Mouse (Mus musculus): ENCODE results near the gene Ntf5.
A peak's percentile ranks its signal among the peaks of the same experiment; 100 is the strongest.

Gene Ntf5

GRCm38 (mm10) chr7:45403532-45404261, 9.8 kb upstream of the Ntf5 start:
- peak; percentile 44 for DNase-seq (ENCODE audit: low spot score)

GRCm38 (mm10) chr7:45405091-45406075, 8.1 kb upstream of the Ntf5 start, which contains the start of gene Kcna7:
Kcna7 (plus strand) TSS chr7:45405653.
- DNase-seq (ENCODE audit: low spot score), result peak; percentile 76

GRCm38 (mm10) chr7:45406157-45407156, 7.0 kb upstream of the Ntf5 start:
- DNase-seq (ENCODE audit: low spot score), result no peak

- no peak for DNase-seq (ENCODE audit: low spot score)
Observed at GRCm38 (mm10) chr7:45407836-45408235, 5.7 kb upstream of the Ntf5 start.

GRCm38 (mm10) chr7:45408351-45408750, 5.1 kb upstream of the Ntf5 start:
- DNase-seq (ENCODE audit: low spot score), result no peak

- DNase-seq (ENCODE audit: low spot score), result no peak
Observed at GRCm38 (mm10) chr7:45408949-45409348, 4.5 kb upstream of the Ntf5 start.

- DNase-seq (ENCODE audit: low spot score), result no peak
Observed at GRCm38 (mm10) chr7:45409497-45410163, 3.9 kb upstream of the Ntf5 start.

- no peak for DNase-seq (ENCODE audit: low spot score)
Observed at GRCm38 (mm10) chr7:45412421-45412820, 1.1 kb upstream of the Ntf5 start.

GRCm38 (mm10) chr7:45413864-45414739, 607 bp downstream of the Ntf5 start:
- no peak for DNase-seq (ENCODE audit: low spot score)

- DNase-seq (ENCODE audit: low spot score), result no peak
Observed at GRCm38 (mm10) chr7:45414740-45415224, 1.3 kb downstream of the Ntf5 start.

- DNase-seq (ENCODE audit: low spot score), result no peak
Observed at GRCm38 (mm10) chr7:45415636-45416035, 2.1 kb downstream of the Ntf5 start.

- DNase-seq (ENCODE audit: low spot score), result no peak
Observed at GRCm38 (mm10) chr7:45417962-45418492, 4.5 kb downstream of the Ntf5 start.

- no peak for DNase-seq (ENCODE audit: low spot score)
Observed at GRCm38 (mm10) chr7:45419859-45420614, 6.5 kb downstream of the Ntf5 start.

- DNase-seq (ENCODE audit: low spot score), result no peak
Observed at GRCm38 (mm10) chr7:45420615-45420919, 7.1 kb downstream of the Ntf5 start, which contains the start of gene Lhb. Lhb (plus strand) TSS chr7:45420820.

- no peak for DNase-seq (ENCODE audit: low spot score)
Observed at GRCm38 (mm10) chr7:45421194-45421593, 7.7 kb downstream of the Ntf5 start.

- DNase-seq (ENCODE audit: low spot score), result no peak
Observed at GRCm38 (mm10) chr7:45426556-45426955, 13.1 kb downstream of the Ntf5 start.

GRCm38 (mm10) chr7:45433835-45434202, 20.3 kb downstream of the Ntf5 start:
- DNase-seq (ENCODE audit: low spot score), result no peak

GRCm38 (mm10) chr7:45434203-45435015, 20.9 kb downstream of the Ntf5 start, which contains the start of gene Gys1:
Gys1 (plus strand) TSS chr7:45434844.
- peak; percentile 100 for DNase-seq (ENCODE audit: low spot score)

All from ovary, postnatal 14 days (tissue).